In the genomic region with DNA sequence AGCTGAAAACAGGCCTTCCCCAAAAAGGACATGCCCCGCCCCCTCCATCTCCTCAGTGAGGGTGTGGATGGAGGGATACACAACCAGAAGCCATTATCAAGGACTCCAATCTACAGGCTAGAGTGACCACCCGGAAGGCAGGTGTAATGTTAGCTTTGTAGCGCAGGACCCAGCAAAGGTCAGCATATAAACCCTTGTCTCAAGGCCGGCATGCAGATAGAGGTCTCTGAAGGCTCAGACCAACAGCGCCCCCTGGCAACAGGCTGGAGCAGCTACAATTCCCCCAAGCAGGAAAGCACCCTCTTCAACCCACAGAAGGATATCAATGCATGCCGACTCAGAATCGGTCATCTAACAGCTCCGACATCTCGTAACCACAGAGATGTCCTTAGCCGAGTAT, we compare ENCODE assay signal across 8 mouse cellular contexts.
DNase-seq lines count a peak whose midpoint lies in the region; ATAC-seq and TF ChIP-seq lines count a peak whose summit lies in the region.
"Had no signal": no experiment of that assay in that cellular context is flagged by ENCODE, and none has a peak within 500 bp of the region (broad histone marks: within the 10 kb centered on the region; RNA-seq: fewer than 3 reads in every experiment).

No protein-coding gene starts in this region.

- no peak overlapping the region for H3K4me3 ChIP-seq in midbrain, embryonic 14.5 days (replicated peaks; ENCODE audit: low read depth, low read length)
- H3K4me3 ChIP-seq in midbrain, embryonic 13.5 days (replicated peaks), result no peak overlapping the region
- no peak overlapping the region for H3K4me3 ChIP-seq in lung, embryonic 14.5 days (ENCODE audit: low read depth, low read length)
- H3K4me3 ChIP-seq: neural tube, embryonic 12.5 days had no signal

- H3K27ac ChIP-seq in midbrain, embryonic 14.5 days (replicated peaks; ENCODE audit: low read depth, low read length), result no peak overlapping the region
- H3K27ac ChIP-seq in midbrain, embryonic 13.5 days, result no peak overlapping the region
- H3K27ac ChIP-seq in lung, embryonic 14.5 days (ENCODE audit: low read depth), result no peak overlapping the region
- H3K27ac ChIP-seq: neural tube, embryonic 12.5 days had no signal

- H3K4me2 ChIP-seq in midbrain, embryonic 14.5 days (ENCODE audit: low read length), result no peak overlapping the region
- no peak overlapping the region for H3K4me2 ChIP-seq in midbrain, embryonic 13.5 days (replicated peaks)
- H3K4me2 ChIP-seq in lung, embryonic 14.5 days, result no peak overlapping the region
- H3K4me2 ChIP-seq: neural tube, embryonic 12.5 days had no signal

- no peak for ATAC-seq in midbrain, embryonic 14.5 days (ENCODE audit: low FRiP score, low TSS enrichment)
- no peak for ATAC-seq in midbrain, embryonic 13.5 days
- ATAC-seq in lung, embryonic 14.5 days (ENCODE audit: insufficient read depth), result no peak

- peaks cover 12% of the 10 kb centered on the region; the same call in 1 of the 2 replicates for H3K4me1 ChIP-seq in midbrain, embryonic 14.5 days (ENCODE audit: control insufficient read depth, insufficient read depth, low read length)
- peaks cover 16% of the 10 kb centered on the region for H3K4me1 ChIP-seq in midbrain, embryonic 13.5 days (replicated peaks)
- no peaks in the 10 kb centered on the region for H3K4me1 ChIP-seq in lung, embryonic 14.5 days (ENCODE audit: insufficient read depth)

- 73% methylated on average over 10 of the region's 10 CpGs for WGBS in midbrain, embryonic 14.5 days
- 66% methylated on average over 10 of the region's 10 CpGs for WGBS in midbrain, embryonic 13.5 days
- 47% methylated on average over 10 of the region's 10 CpGs for WGBS in lung, embryonic 14.5 days

- no peaks in the 10 kb centered on the region for H3K27me3 ChIP-seq in midbrain, embryonic 14.5 days (ENCODE audit: control insufficient read depth, insufficient read depth, low read length)
- no peaks in the 10 kb centered on the region for H3K27me3 ChIP-seq in midbrain, embryonic 13.5 days
- no peaks in the 10 kb centered on the region for H3K27me3 ChIP-seq in lung, embryonic 14.5 days (ENCODE audit: insufficient read depth, low read length)
- H3K27me3 ChIP-seq: neural tube, embryonic 12.5 days had no signal

- peak; percentile 59 for TF ChIP-seq CTCF in lung, embryonic 14.5 days (IDR thresholded peaks at IDR 0.05; ENCODE audit: low read depth)

- intact Hi-C loops in heart, postnatal 14 days (cut with DNase I), result loop anchor here (5.0 kb wide), 1 partner anchor 507 kb away; no protein-coding TSS in a partner anchor

- peak; percentile 48 for DNase-seq in midbrain, embryonic 14.5 days
- DNase-seq in WW6 (ENCODE audit: low read depth, low spot score), result peak; percentile 7
- DNase-seq in cerebellum, adult 8-10 months, result peak; percentile 23
- peak; percentile 71 to 74 for DNase-seq in heart, postnatal 14 days
- DNase-seq in lung, embryonic 14.5 days, result peak; percentile 57
- peak; percentile 23 to 68 for DNase-seq in spleen, postnatal 10 days (ENCODE audit: low spot score in 2 of 2)

- no peaks in the 10 kb centered on the region for H3K9me3 ChIP-seq in midbrain, embryonic 14.5 days (ENCODE audit: control insufficient read depth, low read length)
- H3K9me3 ChIP-seq in midbrain, embryonic 13.5 days, result no peaks in the 10 kb centered on the region
- no peaks in the 10 kb centered on the region for H3K9me3 ChIP-seq in lung, embryonic 14.5 days (ENCODE audit: low read depth, low read length)
- H3K9me3 ChIP-seq: neural tube, embryonic 12.5 days had no signal

- H3K36me3 ChIP-seq in midbrain, embryonic 14.5 days (ENCODE audit: control insufficient read depth, insufficient read depth, low read length), result no peaks in the 10 kb centered on the region
- no peaks in the 10 kb centered on the region for H3K36me3 ChIP-seq in midbrain, embryonic 13.5 days
- H3K36me3 ChIP-seq in lung, embryonic 14.5 days (ENCODE audit: insufficient read depth), result no peaks in the 10 kb centered on the region
- H3K36me3 ChIP-seq: neural tube, embryonic 12.5 days had no signal

- H3K9ac ChIP-seq in midbrain, embryonic 14.5 days (replicated peaks; ENCODE audit: low read length), result no peak overlapping the region
- H3K9ac ChIP-seq in midbrain, embryonic 13.5 days (replicated peaks), result no peak overlapping the region
- no peak overlapping the region for H3K9ac ChIP-seq in lung, embryonic 14.5 days
- H3K9ac ChIP-seq: neural tube, embryonic 12.5 days had no signal

Comparison
In these comparisons a context has a peak if more than half of its experiments do, and no peak if none do; other contexts are left out.
1. DNase-seq: peak in every context shown above with its lines; median percentile 72 in heart, postnatal 14 days; 57 in lung, embryonic 14.5 days; 48 in midbrain, embryonic 14.5 days; 46 in spleen, postnatal 10 days; 23 in cerebellum, adult 8-10 months; 7 in WW6.